Mouse (Mus musculus) hindbrain, postnatal 0 days (tissue): Measurements from ENCODE around the gene Sh3bp4. TPM values are rescaled to one million over a fixed set of nuclear protein-coding genes. Genes with fewer than 3 reads are reported as not detected.

Source experiments
- ATAC-seq: fragments of 200-750 bp; cut with Nextera tagmentation; 2 replicates; pipeline ENCODE4 v1.8.0; 2017; ENCODE audit warnings: mild to moderate bottlenecking, moderate TSS enrichment, moderate library complexity
- DNase-seq: peaks from one replicate; pipeline ENCODE4 v3.0.0-alpha.2; 2015; ENCODE audit warnings: low spot score
- H3K27ac ChIP-seq: fragments of 300-500 bp; sonication (generic); 2 replicates; pipeline ENCODE4 v1.5.1; 2014; ENCODE audit warnings: mild to moderate bottlenecking
- H3K27me3 ChIP-seq: fragments of 300-500 bp; sonication (generic); 2 replicates; pipeline ENCODE4 v1.6.1; 2014; ENCODE audit warnings: low read length, mixed read lengths; ENCODE audit not compliant: insufficient read depth
- H3K36me3 ChIP-seq: fragments of 300-500 bp; sonication (generic); 2 replicates; pipeline ENCODE4 v1.6.1; 2014; ENCODE audit warnings: low read length, mixed read lengths; ENCODE audit not compliant: insufficient read depth
- H3K4me1 ChIP-seq: fragments of 300-500 bp; sonication (generic); 2 replicates; pipeline ENCODE4 v1.6.1; 2014; ENCODE audit warnings: antibody characterized with exemption, low read length, mixed read lengths; ENCODE audit not compliant: insufficient read depth
- H3K4me2 ChIP-seq: fragments of 300-500 bp; sonication (generic); 2 replicates; pipeline ENCODE4 v1.6.1; 2014; ENCODE audit warnings: low read depth, mild to moderate bottlenecking, low read length, moderate library complexity, mixed read lengths
- H3K4me3 ChIP-seq: fragments of 300-500 bp; sonication (generic); 2 replicates; pipeline ENCODE4 v1.5.1; 2014; ENCODE audit warnings: low read length
- H3K9ac ChIP-seq: fragments of 300-500 bp; sonication (generic); replicated peaks from 2 replicates; pipeline ENCODE4 v1.6.1; 2014; ENCODE audit warnings: mild to moderate bottlenecking, low read length, moderate library complexity, mixed read lengths
- H3K9me3 ChIP-seq: fragments of 300-500 bp; sonication (generic); 2 replicates; pipeline ENCODE4 v1.6.1; 2016; ENCODE audit warnings: low read length, mixed read lengths
- CTCF ChIP-seq: IDR thresholded peaks from 2 replicates; pipeline ENCODE4 v1.5.1; 2016; ENCODE audit warnings: antibody characterized with exemption, control low read depth, low read depth
- WGBS: fragments of 180-500 bp; shearing (Covaris S2); extraction: QIAGEN DNeasy Blood & Tissue Kit; methylation state at CpG from one replicate; pipeline ENCODE4 v1.1.7; 2014; 5-methylcytosine and 5-hydroxymethylcytosine counted together
- polyA plus RNA-seq: library from polyadenylated mRNA; unstranded; fragments of >200 nt; fragmentation: Nextera tagmentation; extraction: Ambion mirVana; gene quantifications from 2 replicates; pipeline ENCODE4 v1.2.1, GENCODE M21; 2015
- total RNA-seq: library from RNA; depleted of rRNA; stranded (reverse); fragments of >200 nt; gene quantifications from 2 replicates; pipeline ENCODE4 v1.2.3, GENCODE M21; 2014

Gene Sh3bp4
- total and polyA plus RNA-seq, 2 experiments from 2014 or later: 14.6 to 38.8 TPM

GRCm38 (mm10) chr1:89109767-89110166 lies 39.6 kb downstream of the Sh3bp4 start:
- no peak for TF ChIP-seq CTCF
- WGBS: 72% methylated on average over 7 of the region's 7 CpGs

GRCm38 (mm10) chr1:89110767-89111534 lies 40.7 kb downstream of the Sh3bp4 start:
- Histone ChIP-seq H3K27me3 (no peaks in the 10 kb centered on the region), H3K4me1 (peaks cover 2% of the 10 kb centered on the region; the same call in 1 of the 2 replicates), H3K4me3 (no peak overlapping the region), H3K27ac (no peak overlapping the region), H3K4me2 (no peak overlapping the region), H3K36me3 (no peaks in the 10 kb centered on the region), H3K9ac (no peak overlapping the region), H3K9me3 (no peaks in the 10 kb centered on the region)
- WGBS: 77% methylated on average over 6 of the region's 6 CpGs
- DNase-seq (no peak), ATAC-seq (no peak; the same call in 1 of the 2 replicates)
- no peak for TF ChIP-seq CTCF

More at GRCm38 (mm10) chr1:89109767-89110166, 39.6 kb downstream of the Sh3bp4 start:
- Histone ChIP-seq H3K27ac (no peak overlapping the region), H3K4me1 (peaks cover 11% of the 10 kb centered on the region; the same call in 1 of the 2 replicates), H3K9ac (no peak overlapping the region), H3K36me3 (no peaks in the 10 kb centered on the region), H3K9me3 (no peaks in the 10 kb centered on the region), H3K4me3 (no peak overlapping the region), H3K27me3 (no peaks in the 10 kb centered on the region), H3K4me2 (no peak overlapping the region)
- ATAC-seq (no peak), DNase-seq (no peak)

- ATAC-seq (no peak), DNase-seq (no peak)
- Histone ChIP-seq H3K4me1 (0 out of 2 replicates have a peak, but pooled peaks cover 4% of the 10 kb centered on the region), H3K9ac (no peak overlapping the region), H3K4me3 (no peak overlapping the region), H3K4me2 (no peak overlapping the region), H3K9me3 (no peaks in the 10 kb centered on the region), H3K27ac (no peak overlapping the region), H3K36me3 (no peaks in the 10 kb centered on the region), H3K27me3 (no peaks in the 10 kb centered on the region)
- 48% methylated on average over 1 of the region's 1 CpGs for whole genome bisulfite sequencing
- no peak for TF ChIP-seq CTCF
Measured at GRCm38 (mm10) chr1:89112544-89112943, 42.3 kb downstream of the Sh3bp4 start.

- peaks cover 7% of the 10 kb centered on the region for H3K4me1 ChIP-seq
- DNase-seq: no peak
- TF ChIP-seq CTCF: no peak
- no peaks in the 10 kb centered on the region for H3K27me3 ChIP-seq
- 86% methylated on average over 3 of the region's 3 CpGs for WGBS
- no peaks in the 10 kb centered on the region for H3K9me3 ChIP-seq
- no peak overlapping the region for H3K9ac ChIP-seq
- no peak overlapping the region for H3K4me2 ChIP-seq
- ATAC-seq: no peak
- no peak overlapping the region for H3K27ac ChIP-seq
- H3K36me3 ChIP-seq: no peaks in the 10 kb centered on the region
- no peak overlapping the region for H3K4me3 ChIP-seq
Measured at GRCm38 (mm10) chr1:89113731-89114130, 43.5 kb downstream of the Sh3bp4 start.

- peak; percentile 28; the same call in 1 of the 2 replicates for ATAC-seq
- 59% methylated on average over 5 of the region's 5 CpGs for WGBS
- Histone ChIP-seq H3K9me3 (no peaks in the 10 kb centered on the region), H3K4me1 (peaks cover 16% of the 10 kb centered on the region), H3K4me2 (no peak overlapping the region), H3K9ac (no peak overlapping the region), H3K36me3 (no peaks in the 10 kb centered on the region), H3K4me3 (no peak overlapping the region), H3K27me3 (no peaks in the 10 kb centered on the region), H3K27ac (0 out of 2 replicates have a peak overlapping the region, but pooled peaks have one; percentile 3)
- no peak for TF ChIP-seq CTCF
- no peak for DNase-seq
Measured at GRCm38 (mm10) chr1:89117062-89117461, 46.8 kb downstream of the Sh3bp4 start.

GRCm38 (mm10) chr1:89118076-89118475 lies 47.9 kb downstream of the Sh3bp4 start:
- no peak overlapping the region for H3K4me2 ChIP-seq
- no peak overlapping the region for H3K27ac ChIP-seq
- no peak for TF ChIP-seq CTCF
- ATAC-seq (no peak), DNase-seq (no peak)
- H3K9me3 ChIP-seq: no peaks in the 10 kb centered on the region
- WGBS: 86% methylated on average over 3 of the region's 3 CpGs
- no peaks in the 10 kb centered on the region for H3K27me3 ChIP-seq
- no peaks in the 10 kb centered on the region for H3K36me3 ChIP-seq
- H3K9ac ChIP-seq: no peak overlapping the region
- H3K4me3 ChIP-seq: no peak overlapping the region
- peaks cover 16% of the 10 kb centered on the region for H3K4me1 ChIP-seq

GRCm38 (mm10) chr1:89118836-89119235 lies 48.6 kb downstream of the Sh3bp4 start:
- Histone ChIP-seq H3K27ac (no peak overlapping the region), H3K4me3 (no peak overlapping the region), H3K27me3 (no peaks in the 10 kb centered on the region), H3K4me1 (peaks cover 16% of the 10 kb centered on the region), H3K36me3 (no peaks in the 10 kb centered on the region), H3K9me3 (no peaks in the 10 kb centered on the region), H3K4me2 (no peak overlapping the region), H3K9ac (no peak overlapping the region)
- WGBS: 85% methylated on average over 5 of the region's 5 CpGs
- ATAC-seq (no peak), DNase-seq (no peak)
- TF ChIP-seq CTCF: no peak
